Mouse (Mus musculus) C2C12 (cell line): ENCODE data around the gene Gcc1.

ENCODE experiments used
- CEBPB ChIP-seq: IDR thresholded peaks from one replicate; pipeline ENCODE4 v1.6.1; 2011; ENCODE audit warnings: low read depth, mild to moderate bottlenecking, control low read depth, moderate library complexity
- CTCF ChIP-seq: IDR thresholded peaks from one replicate; pipeline ENCODE4 v1.5.1; 2011; ENCODE audit not compliant: control insufficient read depth, insufficient read depth, insufficient read length
- MAX ChIP-seq: IDR thresholded peaks from one replicate; pipeline ENCODE4 v1.6.1; 2011; ENCODE audit warnings: mild to moderate bottlenecking, control low read depth
- MYOD1 ChIP-seq: IDR thresholded peaks from one replicate; pipeline ENCODE4 v1.6.1; 2011; ENCODE audit warnings: low read depth; ENCODE audit not compliant: control insufficient read depth, insufficient read length
- MYOG ChIP-seq: IDR thresholded peaks from one replicate; pipeline ENCODE4 v1.6.1; 2011; ENCODE audit not compliant: control insufficient read depth, insufficient read length; ENCODE audit errors: extremely low read depth
- USF1 ChIP-seq: IDR thresholded peaks from one replicate; pipeline ENCODE4 v1.6.1; 2011; ENCODE audit warnings: low read depth, mild to moderate bottlenecking, control low read depth, moderate library complexity

GRCm38 (mm10) chr6:28447937-28448336 lies 19.7 kb upstream of the Gcc1 start:
- TF ChIP-seq MYOG (no peak), CTCF (no peak), MAX (no peak), USF1 (no peak), CEBPB (no peak), MYOD1 (no peak)
